Mouse (Mus musculus): ENCODE measurements around the gene Col6a6.

GRCm38 (mm10) chr9:105697764-105698396 is 130.1 kb downstream of the Col6a6 start:
- no peak for TF ChIP-seq CTCF (IDR thresholded peaks at IDR 0.05; ENCODE audit: control insufficient read depth, insufficient read depth, insufficient read length)
- TF ChIP-seq MAX (IDR thresholded peaks at IDR 0.05): no peak
- no peak for TF ChIP-seq MYOG (IDR thresholded peaks at IDR 0.05; ENCODE audit: control insufficient read depth, extremely low read depth, insufficient read length)
- TF ChIP-seq FOSL1 (IDR thresholded peaks at IDR 0.05; ENCODE audit: insufficient read depth, low read length, poor library complexity, severe bottlenecking): no peak
- no peak for TF ChIP-seq USF1 (IDR thresholded peaks at IDR 0.05; ENCODE audit: low read depth)
- TF ChIP-seq MYOD1 (IDR thresholded peaks at IDR 0.05; ENCODE audit: control insufficient read depth, insufficient read length, low read depth): no peak
- no peak for TF ChIP-seq CEBPB (IDR thresholded peaks at IDR 0.05; ENCODE audit: low read depth)

Measured in C2C12 (cell line).